Mouse (Mus musculus) thymus, adult 2 months (tissue): ENCODE results near the gene Serpina1e.

Experiments used
- CTCF ChIP-seq: fragments of 200-500 bp; IDR thresholded peaks from 2 replicates; pipeline ENCODE4 v1.5.1; 2012; ENCODE audit warnings: mild to moderate bottlenecking, control low read depth, low read length, moderate library complexity, borderline replicate concordance; ENCODE audit not compliant: control insufficient read depth, poor library complexity, insufficient read depth; ENCODE audit errors: extremely low read depth
- POLR2A ChIP-seq: fragments of 200-500 bp; IDR thresholded peaks from 2 replicates; pipeline ENCODE4 v1.6.1; 2012; ENCODE audit warnings: mild to moderate bottlenecking, low read length, control low read depth, moderate library complexity; ENCODE audit not compliant: control insufficient read depth, poor library complexity, insufficient read depth; ENCODE audit errors: extremely low read depth

DNA sequence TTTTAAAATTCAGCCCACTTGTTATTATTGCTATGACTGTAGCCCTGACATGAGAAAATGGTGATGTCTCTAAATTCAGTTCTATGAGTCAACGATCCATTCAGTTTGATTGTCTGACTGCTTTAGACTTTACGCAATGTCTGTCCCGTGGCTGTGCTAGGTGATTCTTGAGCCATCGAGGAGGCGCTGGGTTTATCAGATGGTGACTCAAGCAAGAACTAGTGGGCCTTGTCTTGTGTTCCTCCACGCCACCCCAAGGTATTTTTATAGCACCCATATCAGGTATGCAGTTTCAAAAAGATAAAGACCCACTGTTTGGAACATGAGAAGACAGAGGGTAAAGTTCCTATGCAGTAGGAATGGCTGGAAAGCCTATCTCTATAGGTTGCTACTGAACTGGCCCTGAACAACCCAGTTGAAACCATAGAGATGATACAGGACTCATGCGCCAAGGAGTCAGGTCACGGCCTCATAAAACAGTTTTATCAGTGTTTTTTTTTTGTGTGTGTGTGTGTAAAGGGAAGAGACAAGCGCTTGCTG, 10.9 kb upstream of the Serpina1e start:
- TF ChIP-seq POLR2A (no peak), CTCF (no peak)
